Mouse (Mus musculus): ENCODE measurements around the gene Enpp6.
"Not testable (repeated sequence)": the region's sequence is repeated elsewhere in the genome, so short reads cannot be mapped to it uniquely, and the experiment has no call there.

DNA sequence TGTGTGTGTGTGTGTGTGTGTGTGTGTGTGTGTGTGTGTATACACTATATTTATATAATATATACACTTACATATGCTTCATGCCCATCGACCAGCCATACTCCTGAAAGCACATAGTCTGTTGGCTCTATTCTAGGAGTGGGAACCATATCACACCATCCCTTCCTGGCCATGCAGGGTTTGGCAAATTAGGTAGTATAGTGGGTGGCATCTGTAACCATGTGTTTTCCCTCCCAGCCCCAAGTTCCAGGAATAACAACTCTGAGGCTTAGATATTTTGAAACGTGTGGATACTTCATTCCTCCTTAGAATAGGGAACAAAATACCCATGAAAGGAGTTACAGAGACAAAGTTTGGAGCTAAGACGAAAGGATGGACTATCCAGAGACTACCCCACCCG lies 53.5 kb downstream of the Enpp6 start:
- not testable (repeated sequence) for TF ChIP-seq CTCF, EP300 (IDR thresholded peaks at IDR 0.05)

Measured in lung, postnatal 0 days (tissue).